Mouse (Mus musculus) neural tube, embryonic 12.5 days (tissue): Measurements from ENCODE around the gene Klhdc3. TPM values are rescaled to one million over a fixed set of nuclear protein-coding genes. Genes with fewer than 3 reads are reported as not detected.

Experiments used
- ATAC-seq: fragments of 200-750 bp; cut with Nextera tagmentation; 2 replicates; pipeline ENCODE4 v1.8.0; 2017; ENCODE audit warnings: low read depth, mild to moderate bottlenecking, moderate TSS enrichment, moderate library complexity; ENCODE audit not compliant: low FRiP score
- H3K27ac ChIP-seq: fragments of 300-500 bp; sonication (generic); 2 replicates; pipeline ENCODE4 v1.5.1; 2016
- H3K27me3 ChIP-seq: fragments of 300-500 bp; sonication (generic); replicated peaks from 2 replicates; pipeline ENCODE4 v1.6.1; 2016; ENCODE audit warnings: mild to moderate bottlenecking
- H3K36me3 ChIP-seq: fragments of 300-500 bp; sonication (generic); 2 replicates; pipeline ENCODE4 v1.6.1; 2016; ENCODE audit warnings: mild to moderate bottlenecking
- H3K4me1 ChIP-seq: fragments of 300-500 bp; sonication (generic); 2 replicates; pipeline ENCODE4 v1.6.1; 2016
- H3K4me2 ChIP-seq: fragments of 300-500 bp; sonication (generic); replicated peaks from 2 replicates; pipeline ENCODE4 v1.6.1; 2016; ENCODE audit warnings: mild to moderate bottlenecking
- H3K4me3 ChIP-seq: fragments of 300-500 bp; sonication (generic); 2 replicates; pipeline ENCODE4 v1.5.1; 2016
- H3K9ac ChIP-seq: fragments of 300-500 bp; sonication (generic); 2 replicates; pipeline ENCODE4 v1.6.1; 2016; ENCODE audit warnings: mild to moderate bottlenecking
- H3K9me3 ChIP-seq: fragments of 300-500 bp; sonication (generic); 2 replicates; pipeline ENCODE4 v1.6.1; 2016; ENCODE audit warnings: mild to moderate bottlenecking
- WGBS: fragments of 180-500 bp; shearing (Covaris S2); methylation state at CpG from one replicate; pipeline ENCODE4 v1.1.7; 2016; 5-methylcytosine and 5-hydroxymethylcytosine counted together
- polyA plus RNA-seq: library from polyadenylated mRNA; unstranded; fragments of >200 nt; fragmentation: Nextera tagmentation; extraction: Ambion mirVana; gene quantifications from 2 replicates; pipeline ENCODE4 v1.2.1, GENCODE M21; 2016

The Klhdc3 gene
- polyA plus RNA-seq, 1 experiment from 2014 or later, result 146 TPM

- 81% methylated on average over 7 of the region's 7 CpGs for WGBS
- H3K4me3 ChIP-seq, result peak overlapping the region; percentile 100
- peaks cover 35% of the 10 kb centered on the region for H3K36me3 ChIP-seq
- H3K4me1 ChIP-seq, result peaks cover 20% of the 10 kb centered on the region
- no peaks in the 10 kb centered on the region for H3K27me3 ChIP-seq
- no peak overlapping the region for H3K27ac ChIP-seq
- peak overlapping the region; percentile 94 for H3K9ac ChIP-seq
- no peaks in the 10 kb centered on the region for H3K9me3 ChIP-seq
- H3K4me2 ChIP-seq, result peak overlapping the region; percentile 100
- ATAC-seq, result no peak
Observed at GRCm38 (mm10) chr17:46712442-46712841, 31.7 kb upstream of the Klhdc3 start.

- H3K9me3 ChIP-seq, result no peaks in the 10 kb centered on the region
- peaks cover 32% of the 10 kb centered on the region for H3K36me3 ChIP-seq
- peak overlapping the region; percentile 94 for H3K9ac ChIP-seq
- peak overlapping the region; percentile 7; the same call in 1 of the 2 replicates for H3K27ac ChIP-seq
- peak overlapping the region; percentile 100 for H3K4me2 ChIP-seq
- peak; percentile 62 for ATAC-seq
- peaks cover 20% of the 10 kb centered on the region for H3K4me1 ChIP-seq
- no peaks in the 10 kb centered on the region for H3K27me3 ChIP-seq
- H3K4me3 ChIP-seq, result peak overlapping the region; percentile 100
- under 1% methylated on average over 76 of the region's 76 CpGs for WGBS
Observed at GRCm38 (mm10) chr17:46711612-46712271, 31.0 kb upstream of the Klhdc3 start.

- peaks cover 20% of the 10 kb centered on the region for H3K4me1 ChIP-seq
- H3K4me2 ChIP-seq, result peak within 1 kb of the TSS; percentile 100
- 9% methylated on average over 36 of the region's 36 CpGs for WGBS
- H3K9ac ChIP-seq, result peak within 1 kb of the TSS; percentile 94
- peak within 1 kb of the TSS; percentile 7; the same call in 1 of the 2 replicates for H3K27ac ChIP-seq
- no peaks in the 10 kb centered on the region for H3K27me3 ChIP-seq
- peak within 1 kb of the TSS; percentile 100 for H3K4me3 ChIP-seq
- peak; percentile 89 for ATAC-seq
- H3K36me3 ChIP-seq, result peaks cover 26% of the 10 kb centered on the region
- no peaks in the 10 kb centered on the region for H3K9me3 ChIP-seq
Observed at GRCm38 (mm10) chr17:46710959-46711597, 30.4 kb upstream of the Klhdc3 start, which contains the start of gene Pex6. Pex6 (plus strand) TSS chr17:46711463.

- H3K4me1 ChIP-seq, result peaks cover 38% of the 10 kb centered on the region
- no peaks in the 10 kb centered on the region for H3K36me3 ChIP-seq
- no peak overlapping the region for H3K4me3 ChIP-seq
- H3K9me3 ChIP-seq, result no peaks in the 10 kb centered on the region
- H3K4me2 ChIP-seq, result no peak overlapping the region
- no peak for ATAC-seq
- no peaks in the 10 kb centered on the region for H3K27me3 ChIP-seq
- WGBS, result 95% methylated on average over 14 of the region's 14 CpGs
- H3K9ac ChIP-seq, result no peak overlapping the region
- H3K27ac ChIP-seq, result no peak overlapping the region
Observed at GRCm38 (mm10) chr17:46706375-46707089, 25.8 kb upstream of the Klhdc3 start.

- Histone ChIP-seq H3K4me3 (peak within 1 kb of the TSS; percentile 92), H3K27ac (peak within 1 kb of the TSS; percentile 82), H3K9ac (peak within 1 kb of the TSS; percentile 93), H3K27me3 (no peaks in the 10 kb centered on the region), H3K9me3 (no peaks in the 10 kb centered on the region), H3K4me2 (peak within 1 kb of the TSS; percentile 82), H3K36me3 (no peaks in the 10 kb centered on the region), H3K4me1 (peaks cover 35% of the 10 kb centered on the region)
- ATAC-seq, result peak; percentile 96
- 1% methylated on average over 48 of the region's 48 CpGs for WGBS
Observed at GRCm38 (mm10) chr17:46704887-46705835, 24.4 kb upstream of the Klhdc3 start, which contains the start of gene Ppp2r5d. Ppp2r5d (minus strand) TSS chr17:46705111.

- Histone ChIP-seq H3K27me3 (no peaks in the 10 kb centered on the region), H3K4me3 (peak overlapping the region; percentile 92), H3K4me2 (peak overlapping the region; percentile 82), H3K36me3 (peaks cover 4% of the 10 kb centered on the region; the same call in 1 of the 2 replicates), H3K4me1 (peaks cover 35% of the 10 kb centered on the region), H3K9me3 (no peaks in the 10 kb centered on the region), H3K27ac (peak overlapping the region; percentile 67), H3K9ac (peak overlapping the region; percentile 93)
- peak; percentile 77 for ATAC-seq
- 6% methylated on average over 39 of the region's 41 CpGs for WGBS
Observed at GRCm38 (mm10) chr17:46703971-46704886, 23.5 kb upstream of the Klhdc3 start.

GRCm38 (mm10) chr17:46702506-46702905 is 21.8 kb upstream of the Klhdc3 start:
- no peaks in the 10 kb centered on the region for H3K27me3 ChIP-seq
- H3K27ac ChIP-seq, result no peak overlapping the region
- no peak for ATAC-seq
- WGBS, result 88% methylated on average over 5 of the region's 5 CpGs
- H3K9ac ChIP-seq, result peak overlapping the region; percentile 93; the same call in 1 of the 2 replicates
- H3K36me3 ChIP-seq, result peaks cover 20% of the 10 kb centered on the region; the same call in 1 of the 2 replicates
- peak overlapping the region; percentile 82 for H3K4me2 ChIP-seq
- H3K4me1 ChIP-seq, result peaks cover 35% of the 10 kb centered on the region
- no peaks in the 10 kb centered on the region for H3K9me3 ChIP-seq
- H3K4me3 ChIP-seq, result no peak overlapping the region

- no peaks in the 10 kb centered on the region for H3K9me3 ChIP-seq
- no peak overlapping the region for H3K4me2 ChIP-seq
- H3K4me3 ChIP-seq, result no peak overlapping the region
- H3K4me1 ChIP-seq, result peaks cover 35% of the 10 kb centered on the region
- no peaks in the 10 kb centered on the region for H3K27me3 ChIP-seq
- H3K36me3 ChIP-seq, result peaks cover 21% of the 10 kb centered on the region
- peak overlapping the region; percentile 10; the same call in 1 of the 2 replicates for H3K9ac ChIP-seq
- no peak overlapping the region for H3K27ac ChIP-seq
- ATAC-seq, result no peak
- WGBS, result 91% methylated on average over 12 of the region's 12 CpGs
Observed at GRCm38 (mm10) chr17:46702100-46702499, 21.4 kb upstream of the Klhdc3 start.

GRCm38 (mm10) chr17:46701489-46701888 is 20.8 kb upstream of the Klhdc3 start:
- Histone ChIP-seq H3K36me3 (peaks cover 24% of the 10 kb centered on the region), H3K27me3 (no peaks in the 10 kb centered on the region), H3K27ac (no peak overlapping the region), H3K4me3 (no peak overlapping the region), H3K9me3 (no peaks in the 10 kb centered on the region), H3K9ac (0 out of 2 replicates have a peak overlapping the region, but pooled peaks have one; percentile 10), H3K4me2 (no peak overlapping the region), H3K4me1 (peaks cover 35% of the 10 kb centered on the region)
- no peak for ATAC-seq
- WGBS, result 79% methylated on average over 12 of the region's 12 CpGs

GRCm38 (mm10) chr17:46699912-46700311 is 19.2 kb upstream of the Klhdc3 start:
- H3K4me2 ChIP-seq, result no peak overlapping the region
- H3K9ac ChIP-seq, result no peak overlapping the region
- no peak for ATAC-seq
- WGBS, result 92% methylated on average over 3 of the region's 3 CpGs
- no peaks in the 10 kb centered on the region for H3K9me3 ChIP-seq
- peaks cover 28% of the 10 kb centered on the region for H3K36me3 ChIP-seq
- no peak overlapping the region for H3K4me3 ChIP-seq
- H3K4me1 ChIP-seq, result peaks cover 30% of the 10 kb centered on the region
- no peak overlapping the region for H3K27ac ChIP-seq
- no peaks in the 10 kb centered on the region for H3K27me3 ChIP-seq
